Mouse (Mus musculus): ENCODE measurements around the gene Tmtc2. TPM values are rescaled to one million over a fixed set of nuclear protein-coding genes. Genes with fewer than 3 reads are reported as not detected.

The Tmtc2 gene
- polyA plus RNA-seq, 1 experiment from 2014 or later: 4.9 TPM

GRCm38 (mm10) chr10:105142201-105142600 is 432.1 kb downstream of the Tmtc2 start:
- no peak for ATAC-seq
- H3K9ac ChIP-seq (ENCODE audit: low read depth, low read length): no peak overlapping the region
- no peak overlapping the region for H3K4me3 ChIP-seq (ENCODE audit: low read depth, low read length)
- H3K36me3 ChIP-seq (ENCODE audit: control insufficient read depth, insufficient read depth): no peaks in the 10 kb centered on the region
- H3K4me1 ChIP-seq (replicated peaks; ENCODE audit: control insufficient read depth, insufficient read depth, low read length): no peaks in the 10 kb centered on the region
- no peak overlapping the region for H3K4me2 ChIP-seq (replicated peaks; ENCODE audit: low read depth)
- no peak for TF ChIP-seq CTCF (IDR thresholded peaks at IDR 0.05; ENCODE audit: low read depth)
- H3K9me3 ChIP-seq (ENCODE audit: control insufficient read depth): no peaks in the 10 kb centered on the region
- no peak overlapping the region for H3K27ac ChIP-seq (ENCODE audit: low read depth, low read length)
- 71% methylated on average over 3 of the region's 3 CpGs for WGBS
- no peaks in the 10 kb centered on the region for H3K27me3 ChIP-seq (replicated peaks; ENCODE audit: control insufficient read depth, insufficient read depth, low read length)

Data from intestine, postnatal 0 days (tissue).